Mouse (Mus musculus) limb, embryonic 11.5 days (tissue): Measurements from ENCODE around the gene Sfta2. TPM values are rescaled to one million over a fixed set of nuclear protein-coding genes. Genes with fewer than 3 reads are reported as not detected.

Experiments used
- ATAC-seq: fragments of 200-750 bp; cut with Nextera tagmentation; 2 replicates; pipeline ENCODE4 v1.8.0; 2017; ENCODE audit warnings: low read depth; ENCODE audit not compliant: insufficient number of reproducible peaks, low FRiP score, low TSS enrichment
- DNase-seq: peaks from one replicate; pipeline ENCODE4 v3.0.0-alpha.2; 2015; ENCODE audit warnings: low spot score
- H3K27ac ChIP-seq: fragments of 300-500 bp; sonication (generic); replicated peaks from 2 replicates; pipeline ENCODE4 v1.5.1; 2014; ENCODE audit warnings: low read depth, mild to moderate bottlenecking, low read length
- H3K27me3 ChIP-seq: fragments of 300-500 bp; sonication (generic); 2 replicates; pipeline ENCODE4 v1.6.1; 2014; ENCODE audit warnings: mild to moderate bottlenecking, low read length, mixed read lengths; ENCODE audit not compliant: control insufficient read depth, insufficient read depth
- H3K36me3 ChIP-seq: fragments of 300-500 bp; sonication (generic); 2 replicates; pipeline ENCODE4 v1.6.1; 2014; ENCODE audit warnings: mild to moderate bottlenecking, low read length, moderate library complexity, mixed read lengths; ENCODE audit not compliant: control insufficient read depth, insufficient read depth
- H3K4me1 ChIP-seq: fragments of 300-500 bp; sonication (generic); 2 replicates; pipeline ENCODE4 v1.6.1; 2014; ENCODE audit warnings: low read length, mixed read lengths; ENCODE audit not compliant: control insufficient read depth, insufficient read depth
- H3K4me2 ChIP-seq: fragments of 300-500 bp; sonication (generic); 2 replicates; pipeline ENCODE4 v1.6.1; 2014; ENCODE audit warnings: low read depth, mild to moderate bottlenecking, moderate library complexity; ENCODE audit not compliant: severe bottlenecking
- H3K4me3 ChIP-seq: fragments of 300-500 bp; sonication (generic); 2 replicates; pipeline ENCODE4 v1.5.1; 2014; ENCODE audit warnings: low read depth, low read length
- H3K9ac ChIP-seq: fragments of 300-500 bp; sonication (generic); 2 replicates; pipeline ENCODE4 v1.6.1; 2014; ENCODE audit warnings: mild to moderate bottlenecking, low read length
- H3K9me3 ChIP-seq: fragments of 300-500 bp; sonication (generic); 2 replicates; pipeline ENCODE4 v1.6.1; 2016; ENCODE audit warnings: low read length; ENCODE audit not compliant: control insufficient read depth
- WGBS: fragments of 180-500 bp; shearing (Covaris S2); extraction: QIAGEN DNeasy Blood & Tissue Kit; methylation state at CpG from one replicate; pipeline ENCODE4 v1.1.7; 2014; 5-methylcytosine and 5-hydroxymethylcytosine counted together
- polyA plus RNA-seq: library from polyadenylated mRNA; unstranded; fragments of >200 nt; fragmentation: Nextera tagmentation; extraction: Ambion mirVana; gene quantifications from 2 replicates; pipeline ENCODE4 v1.2.1, GENCODE M21; 2014

The Sfta2 gene
- polyA plus RNA-seq, 1 experiment from 2014 or later: not detected

DNA sequence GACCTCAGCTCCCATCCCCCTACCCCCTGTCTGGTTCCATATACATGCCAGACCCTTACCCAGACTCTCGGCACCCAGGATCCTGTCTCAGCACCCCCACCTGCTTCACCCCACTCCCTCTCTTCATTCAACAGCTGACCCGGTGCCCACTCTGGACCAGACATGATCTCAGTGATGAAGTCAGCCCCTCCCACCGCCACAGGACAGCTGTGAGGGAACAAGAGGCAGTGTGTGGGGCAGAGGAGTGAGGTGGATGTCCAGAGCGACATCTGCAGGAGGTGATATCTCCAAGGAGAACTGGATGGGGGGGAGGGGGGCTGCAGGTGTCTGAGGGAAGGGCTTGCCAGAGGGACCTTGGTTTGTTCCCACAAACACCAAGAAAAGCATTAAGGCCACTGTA is 90.5 kb downstream of the Sfta2 start:
- 80% methylated on average over 4 of the region's 4 CpGs for WGBS
- H3K36me3 ChIP-seq: peaks cover 10% of the 10 kb centered on the region
- DNase-seq (no peak), ATAC-seq (no peak)
- H3K4me1 ChIP-seq: no peaks in the 10 kb centered on the region
- H3K9me3 ChIP-seq: 0 out of 2 replicates have a peak, but pooled peaks cover 2% of the 10 kb centered on the region
- H3K27ac ChIP-seq: no peak overlapping the region
- no peak overlapping the region for H3K9ac ChIP-seq
- H3K4me2 ChIP-seq: no peak overlapping the region
- H3K27me3 ChIP-seq: no peaks in the 10 kb centered on the region
- no peak overlapping the region for H3K4me3 ChIP-seq

DNA sequence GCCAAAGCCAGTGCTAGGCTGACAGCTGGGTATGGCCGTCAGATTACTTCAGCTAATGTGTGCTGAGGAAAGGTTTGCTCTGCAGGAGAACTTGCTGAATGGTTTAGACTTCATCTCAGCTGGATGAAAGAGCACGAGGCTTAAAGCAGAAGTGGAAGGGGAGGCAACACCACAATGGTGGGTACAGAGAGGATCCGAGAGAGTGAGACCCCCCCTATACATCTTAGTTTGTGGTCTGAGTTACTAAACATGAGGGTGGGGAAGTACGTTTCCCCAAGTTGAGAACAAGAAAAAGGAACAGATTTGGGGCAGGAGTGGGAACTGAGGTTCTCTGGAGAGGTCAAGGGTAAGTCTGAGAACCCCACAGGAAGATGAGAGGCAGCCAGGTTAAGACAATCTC is 91.0 kb downstream of the Sfta2 start:
- H3K27me3 ChIP-seq: 0 out of 2 replicates have a peak, but pooled peaks cover 3% of the 10 kb centered on the region
- no peak for DNase-seq
- peaks cover 10% of the 10 kb centered on the region for H3K36me3 ChIP-seq
- H3K9ac ChIP-seq: no peak overlapping the region
- H3K9me3 ChIP-seq: 0 out of 2 replicates have a peak, but pooled peaks cover 2% of the 10 kb centered on the region
- no peak overlapping the region for H3K4me3 ChIP-seq
- H3K4me2 ChIP-seq: no peak overlapping the region
- no peak overlapping the region for H3K27ac ChIP-seq
- no peak for ATAC-seq
- no peaks in the 10 kb centered on the region; the same call in 1 of the 2 replicates for H3K4me1 ChIP-seq
- 84% methylated on average over 4 of the region's 4 CpGs for WGBS

DNA sequence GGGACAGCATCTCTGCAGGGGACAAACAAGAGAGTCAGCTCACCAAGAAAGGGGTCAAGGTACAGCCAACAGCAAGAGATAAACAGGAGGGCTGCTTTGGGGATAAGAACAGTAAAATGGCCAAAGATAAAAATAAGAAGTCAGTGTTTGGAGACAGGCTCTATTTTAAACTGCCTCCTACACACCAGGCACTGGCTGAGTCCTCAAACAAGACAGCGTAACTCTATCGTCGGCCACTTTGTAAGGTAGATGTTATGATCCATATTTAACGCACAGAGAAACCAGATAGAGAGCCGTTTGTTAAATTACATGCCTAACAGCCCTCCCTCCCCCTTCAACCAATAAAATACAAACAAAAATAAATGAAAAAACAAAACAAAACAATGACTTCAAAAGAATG is 92.6 kb downstream of the Sfta2 start:
- 91% methylated on average over 5 of the region's 5 CpGs for WGBS
- Histone ChIP-seq H3K27me3 (peaks cover 7% of the 10 kb centered on the region; the same call in 1 of the 2 replicates), H3K36me3 (peaks cover 7% of the 10 kb centered on the region; the same call in 1 of the 2 replicates), H3K4me2 (no peak overlapping the region), H3K9me3 (0 out of 2 replicates have a peak, but pooled peaks cover 2% of the 10 kb centered on the region), H3K4me3 (no peak overlapping the region), H3K27ac (no peak overlapping the region), H3K4me1 (peaks cover 9% of the 10 kb centered on the region; the same call in 1 of the 2 replicates), H3K9ac (no peak overlapping the region)
- no peak for ATAC-seq
- no peak for DNase-seq

DNA sequence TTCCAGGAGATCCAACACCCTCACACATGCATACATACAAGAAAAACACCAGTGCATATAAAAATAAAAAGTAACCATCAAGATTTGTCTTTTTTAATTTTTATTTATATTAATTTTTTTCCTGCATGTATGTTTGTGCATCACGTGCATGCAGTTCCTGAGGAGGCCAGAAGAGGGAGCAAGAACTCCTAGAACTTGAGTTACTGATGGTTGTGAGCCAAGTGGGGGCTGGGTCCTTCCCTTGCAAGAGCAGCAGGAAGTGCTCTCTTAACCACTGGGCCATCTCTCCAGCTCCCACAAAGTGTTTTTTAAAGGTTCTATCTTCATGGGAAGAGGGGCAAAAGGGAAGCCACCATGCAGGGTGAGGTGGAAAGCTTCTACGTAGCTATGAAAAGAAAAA is 93.9 kb downstream of the Sfta2 start:
- H3K27ac ChIP-seq: no peak overlapping the region
- no peak overlapping the region for H3K9ac ChIP-seq
- H3K4me2 ChIP-seq: no peak overlapping the region
- no peak for ATAC-seq
- peaks cover 7% of the 10 kb centered on the region; the same call in 1 of the 2 replicates for H3K36me3 ChIP-seq
- peaks cover 12% of the 10 kb centered on the region for H3K4me1 ChIP-seq
- no peak overlapping the region for H3K4me3 ChIP-seq
- peak; percentile 48 for DNase-seq
- peaks cover 16% of the 10 kb centered on the region for H3K27me3 ChIP-seq
- WGBS: 91% methylated on average over 2 of the region's 2 CpGs
- H3K9me3 ChIP-seq: 0 out of 2 replicates have a peak, but pooled peaks cover 2% of the 10 kb centered on the region

DNA sequence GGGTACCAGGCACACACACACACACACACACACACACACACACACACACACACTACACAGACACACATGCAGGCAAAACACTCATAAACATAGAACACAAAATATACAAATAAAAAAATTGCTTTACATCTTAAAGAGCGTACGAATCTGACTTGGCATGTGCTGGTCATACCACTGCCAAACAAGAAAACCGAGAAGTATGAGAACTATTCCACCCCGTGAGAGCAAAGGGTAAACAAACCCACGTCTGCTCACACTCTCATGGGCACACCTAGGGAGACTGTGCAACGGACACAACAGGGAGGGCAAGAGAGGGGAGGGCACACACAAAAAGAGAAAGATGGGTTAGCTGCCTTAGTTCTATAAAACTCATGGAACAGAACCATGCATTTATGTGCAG is 95.3 kb downstream of the Sfta2 start:
- Histone ChIP-seq H3K4me3 (no peak overlapping the region), H3K4me2 (no peak overlapping the region), H3K9ac (no peak overlapping the region)

DNA sequence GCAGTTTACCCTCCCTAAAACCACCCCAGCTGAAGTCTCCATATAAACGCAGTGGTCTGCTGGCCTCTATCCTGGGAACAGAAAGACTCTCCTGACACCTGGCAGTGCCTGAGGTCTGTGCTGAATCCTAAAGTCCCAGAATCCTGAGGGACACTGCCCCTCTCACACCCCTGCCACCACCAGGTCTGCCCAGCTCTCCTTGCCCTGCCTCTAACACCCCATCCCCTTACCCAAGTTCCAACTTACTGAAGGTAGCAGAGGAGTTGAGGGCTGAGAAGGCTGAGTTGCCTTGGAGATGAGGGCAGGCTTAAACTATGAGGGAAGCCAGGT is 96.0 kb downstream of the Sfta2 start:
- DNase-seq (no peak), ATAC-seq (peak; percentile 14; the same call in 1 of the 2 replicates)
- Histone ChIP-seq H3K27ac (no peak overlapping the region), H3K36me3 (peaks cover 5% of the 10 kb centered on the region; the same call in 1 of the 2 replicates), H3K4me1 (peaks cover 20% of the 10 kb centered on the region), H3K9me3 (0 out of 2 replicates have a peak, but pooled peaks cover 2% of the 10 kb centered on the region), H3K27me3 (peaks cover 19% of the 10 kb centered on the region), H3K9ac (no peak overlapping the region), H3K4me3 (no peak overlapping the region), H3K4me2 (peak overlapping the region; percentile 28; the same call in 1 of the 2 replicates)
- WGBS: 28% methylated on average over 1 of the region's 1 CpGs

More for the DNA sequence above, 95.3 kb downstream of the Sfta2 start:
- H3K4me1 ChIP-seq: peaks cover 13% of the 10 kb centered on the region
- no peak overlapping the region for H3K27ac ChIP-seq
- peaks cover 5% of the 10 kb centered on the region; the same call in 1 of the 2 replicates for H3K36me3 ChIP-seq
- peaks cover 17% of the 10 kb centered on the region for H3K27me3 ChIP-seq
- DNase-seq: no peak
- 0 out of 2 replicates have a peak, but pooled peaks cover 2% of the 10 kb centered on the region for H3K9me3 ChIP-seq
- 73% methylated on average over 6 of the region's 6 CpGs for WGBS
- ATAC-seq: no peak

DNA sequence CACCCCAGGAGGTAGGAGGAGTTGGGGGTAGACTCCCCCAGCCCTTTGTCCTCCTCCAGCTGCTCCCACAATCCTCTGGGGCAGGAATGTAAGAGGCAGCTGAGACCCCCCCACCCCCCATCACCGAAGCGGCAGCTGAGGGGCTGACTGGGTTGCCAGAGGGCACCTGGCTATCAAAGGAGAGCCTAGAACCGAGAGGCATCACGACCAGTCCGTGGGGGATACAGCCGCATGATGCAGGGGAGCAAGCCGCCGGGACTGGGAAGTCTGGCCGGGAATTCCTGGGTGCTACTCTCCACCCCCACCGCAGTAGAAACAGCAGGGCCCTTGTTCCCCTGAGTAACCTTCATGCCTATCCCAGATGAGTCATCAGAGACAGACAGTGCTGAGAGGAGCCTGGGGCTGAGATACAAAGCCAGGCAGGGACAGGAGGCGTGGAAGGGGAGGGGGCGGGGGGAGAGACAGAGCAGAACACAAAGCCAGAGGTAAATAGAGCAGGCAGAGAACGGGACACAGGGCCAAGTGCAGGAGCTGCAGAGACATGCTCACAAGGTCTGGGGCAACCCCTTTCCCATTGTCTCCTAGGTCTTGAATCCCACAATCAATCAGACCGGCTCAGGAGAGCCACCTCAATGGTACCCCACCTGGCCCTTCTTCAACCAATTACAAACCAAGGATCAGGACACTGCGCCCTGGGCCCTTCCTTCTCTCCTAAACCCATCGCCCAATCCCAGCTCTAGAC is 96.6 kb downstream of the Sfta2 start:
- DNase-seq: peak; percentile 26
- no peak; the same call in 1 of the 2 replicates for ATAC-seq
- H3K27me3 ChIP-seq: peaks cover 19% of the 10 kb centered on the region

DNA sequence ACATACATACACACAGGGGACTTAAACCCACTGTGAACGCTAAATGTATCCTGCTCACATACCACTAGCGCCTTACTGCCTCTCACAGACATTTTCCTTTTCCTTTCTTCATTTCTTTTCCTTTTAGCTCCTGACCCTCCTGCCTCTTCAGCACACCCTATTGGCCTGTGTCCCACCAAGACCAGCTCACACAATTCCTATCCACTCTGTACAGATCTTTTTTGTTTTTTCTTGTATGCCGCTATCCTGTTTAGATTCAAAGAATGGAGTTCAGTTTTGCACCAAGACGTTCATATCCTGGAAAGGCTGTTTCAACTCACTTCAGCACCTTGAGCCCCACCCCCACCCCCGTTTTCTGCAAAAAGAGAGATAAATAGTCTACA is 97.1 kb downstream of the Sfta2 start:
- Histone ChIP-seq H3K4me1 (peaks cover 22% of the 10 kb centered on the region), H3K9ac (no peak overlapping the region), H3K27ac (no peak overlapping the region), H3K27me3 (peaks cover 19% of the 10 kb centered on the region), H3K36me3 (0 out of 2 replicates have a peak, but pooled peaks cover 3% of the 10 kb centered on the region), H3K4me3 (no peak overlapping the region), H3K4me2 (peak overlapping the region; percentile 28), H3K9me3 (0 out of 2 replicates have a peak, but pooled peaks cover 2% of the 10 kb centered on the region)
- WGBS: 45% methylated on average over 5 of the region's 5 CpGs
- no peak for DNase-seq
- no peak for ATAC-seq

More for the DNA sequence above, 96.6 kb downstream of the Sfta2 start:
- no peak overlapping the region for H3K27ac ChIP-seq
- 0 out of 2 replicates have a peak overlapping the region, but pooled peaks have one; percentile 35 for H3K9ac ChIP-seq
- H3K36me3 ChIP-seq: peaks cover 4% of the 10 kb centered on the region; the same call in 1 of the 2 replicates
- H3K4me3 ChIP-seq: peak overlapping the region; percentile 2; the same call in 1 of the 2 replicates
- 0 out of 2 replicates have a peak, but pooled peaks cover 2% of the 10 kb centered on the region for H3K9me3 ChIP-seq
- peak overlapping the region; percentile 28 for H3K4me2 ChIP-seq
- peaks cover 22% of the 10 kb centered on the region for H3K4me1 ChIP-seq
- WGBS: 9% methylated on average over 16 of the region's 16 CpGs
